Mouse (Mus musculus) bone marrow macrophage, adult 2 months (primary cell): Measurements from ENCODE around the gene Klb. TPM values are rescaled to one million over a fixed set of nuclear protein-coding genes. Genes with fewer than 3 reads are reported as not detected.
"Not testable (repeated sequence)": the region's sequence is repeated elsewhere in the genome, so short reads cannot be mapped to it uniquely, and the experiment has no call there.

Experiments used
- H3K27ac ChIP-seq: 2 replicates; pipeline ENCODE4 v1.5.1; 2012; ENCODE audit warnings: low read depth, low read length; ENCODE audit not compliant: insufficient read depth
- H3K4me1 ChIP-seq: 2 replicates; pipeline ENCODE4 v1.6.1; 2012; ENCODE audit warnings: low read length; ENCODE audit not compliant: control insufficient read depth, insufficient read depth
- H3K4me3 ChIP-seq: 2 replicates; pipeline ENCODE4 v1.5.1; 2012; ENCODE audit warnings: mild to moderate bottlenecking, low read length, moderate library complexity; ENCODE audit not compliant: insufficient read depth
- CTCF ChIP-seq: IDR thresholded peaks from 2 replicates; pipeline ENCODE4 v1.5.1; 2012; ENCODE audit warnings: low read depth, mild to moderate bottlenecking, low read length, moderate library complexity
- POLR2A ChIP-seq: IDR thresholded peaks from 2 replicates; pipeline ENCODE4 v1.6.1; 2012; ENCODE audit warnings: mild to moderate bottlenecking, low read depth, low read length, borderline replicate concordance
- polyA plus RNA-seq: library from polyadenylated mRNA; stranded (reverse); fragments of >200 nt; gene quantifications from 2 replicates; pipeline ENCODE4 v1.2.4, GENCODE M21; 2012; ENCODE audit not compliant: missing spikeins, insufficient read depth, insufficient read length

Gene Klb
- polyA plus RNA-seq, result not detected in 2 replicates

- Histone ChIP-seq H3K4me1 (no peaks in the 10 kb centered on the region), H3K4me3 (no peak within 1 kb of the TSS), H3K27ac (no peak within 1 kb of the TSS)
- TF ChIP-seq POLR2A (no peak), CTCF (no peak)
Observed at GRCm38 (mm10) chr5:65348168-65348567, at the start of gene Klb. TSS of gene Klb (plus strand) at chr5:65348314.

- not testable (repeated sequence) for H3K4me3 ChIP-seq
- Histone ChIP-seq H3K4me1 (peaks cover 12% of the 10 kb centered on the region), H3K27ac (peak overlapping the region; percentile 33; the same call in 1 of the 2 replicates)
Observed at GRCm38 (mm10) chr5:65299623-65300022, 48.5 kb upstream of the Klb start.

- Histone ChIP-seq H3K4me3 (no peak overlapping the region), H3K4me1 (peaks cover 12% of the 10 kb centered on the region), H3K27ac (peak overlapping the region; percentile 33)
- no peak for TF ChIP-seq CTCF
- TF ChIP-seq POLR2A, result no peak
Observed at GRCm38 (mm10) chr5:65300121-65300520, 48.0 kb upstream of the Klb start.

DNA sequence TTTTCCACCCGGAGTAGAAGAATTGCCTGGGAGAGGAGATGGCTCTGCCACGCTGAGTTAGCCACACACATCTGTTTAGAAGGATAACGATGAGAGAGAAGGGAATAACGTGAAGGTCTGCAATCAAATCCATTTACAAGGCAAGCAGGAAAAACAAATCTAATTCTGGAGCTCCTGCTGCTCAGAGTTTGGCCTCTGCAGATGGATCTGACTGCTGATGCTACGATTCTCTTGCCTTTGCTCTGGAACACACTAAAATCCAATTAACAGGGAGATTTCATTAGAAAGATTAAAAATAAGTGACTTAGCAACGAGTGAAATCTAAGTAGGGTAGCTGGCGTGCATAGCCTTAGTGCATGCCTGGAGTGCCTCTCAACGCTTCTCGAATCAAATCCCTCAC, 42.6 kb upstream of the Klb start:
- TF ChIP-seq POLR2A, result no peak
- TF ChIP-seq CTCF, result no peak
- H3K4me1 ChIP-seq, result peaks cover 19% of the 10 kb centered on the region
- no peak overlapping the region for H3K27ac ChIP-seq
- no peak overlapping the region for H3K4me3 ChIP-seq

DNA sequence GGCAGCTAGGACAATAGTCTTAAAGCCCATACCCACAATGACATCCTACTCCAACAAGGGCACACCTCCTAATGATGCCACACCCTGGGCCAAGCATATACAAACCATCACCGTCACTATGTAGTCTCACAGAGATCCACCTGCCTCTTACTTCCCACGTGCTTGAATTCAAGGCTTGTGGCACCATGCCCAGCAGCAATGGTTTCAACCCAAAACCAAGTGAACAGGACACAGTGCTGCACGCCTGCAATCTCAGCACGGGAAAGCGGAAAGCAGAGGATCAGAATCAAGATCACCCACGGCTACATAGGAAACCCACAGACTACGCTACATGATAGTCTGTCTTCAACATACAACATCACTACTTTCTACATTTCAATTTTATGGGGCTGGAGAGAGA, 39.9 kb upstream of the Klb start:
- peaks cover 19% of the 10 kb centered on the region for H3K4me1 ChIP-seq
- no peak overlapping the region for H3K4me3 ChIP-seq
- no peak for TF ChIP-seq POLR2A
- no peak for TF ChIP-seq CTCF
- H3K27ac ChIP-seq, result peak overlapping the region; percentile 88

- peaks cover 19% of the 10 kb centered on the region for H3K4me1 ChIP-seq
- H3K4me3 ChIP-seq, result no peak overlapping the region
- no peak for TF ChIP-seq CTCF
- TF ChIP-seq POLR2A, result no peak
- peak overlapping the region; percentile 88 for H3K27ac ChIP-seq
Observed at GRCm38 (mm10) chr5:65308866-65309265, 39.2 kb upstream of the Klb start.

GRCm38 (mm10) chr5:65319176-65319575, 28.9 kb upstream of the Klb start:
- H3K4me1 ChIP-seq, result peaks cover 3% of the 10 kb centered on the region; the same call in 1 of the 2 replicates
- no peak overlapping the region for H3K4me3 ChIP-seq
- TF ChIP-seq CTCF (no peak), POLR2A (no peak)
- no peak overlapping the region for H3K27ac ChIP-seq

DNA sequence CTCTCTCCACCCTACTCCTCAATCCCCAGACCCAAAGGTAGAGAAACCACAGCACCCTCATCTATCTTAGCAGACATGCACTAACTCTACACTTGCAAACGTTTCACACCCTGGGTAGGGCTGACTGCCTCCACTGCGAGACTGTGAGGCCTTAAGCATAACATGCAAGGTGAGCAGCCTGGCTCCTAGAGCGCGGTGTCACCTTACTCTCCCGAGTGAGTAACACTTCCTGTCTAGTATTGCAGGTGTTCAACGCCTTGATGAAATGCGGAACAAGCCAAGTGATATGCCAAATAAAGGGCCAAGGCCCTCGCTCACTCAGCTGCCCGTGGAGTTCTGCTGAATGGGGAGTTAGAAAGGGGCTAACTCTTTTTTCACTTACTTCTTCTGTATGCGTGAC, 25.9 kb upstream of the Klb start:
- H3K4me1 ChIP-seq, result peaks cover 19% of the 10 kb centered on the region
- no peak overlapping the region for H3K4me3 ChIP-seq
- no peak overlapping the region for H3K27ac ChIP-seq
- TF ChIP-seq CTCF (no peak), POLR2A (no peak)

DNA sequence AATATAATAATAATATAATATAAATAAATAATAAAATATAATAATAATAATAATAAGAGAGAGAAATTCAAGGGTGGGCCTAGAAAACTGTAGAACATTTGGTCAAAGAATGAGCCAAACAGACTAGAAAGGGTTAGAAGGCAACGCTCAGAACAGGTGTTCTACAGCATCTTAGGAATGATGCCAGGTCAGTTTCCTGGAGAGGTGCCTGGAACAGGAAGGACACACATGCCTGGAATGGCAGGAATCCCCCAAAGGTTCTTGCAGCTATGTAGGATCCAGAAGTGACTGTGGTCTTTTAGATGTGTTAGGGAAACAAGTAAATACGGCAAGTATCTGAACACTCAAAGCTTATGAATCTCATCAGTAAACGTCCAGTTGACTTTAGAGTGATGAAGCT, 23.8 kb upstream of the Klb start:
- no peak for TF ChIP-seq CTCF
- TF ChIP-seq POLR2A, result no peak
- Histone ChIP-seq H3K27ac (no peak overlapping the region), H3K4me3 (no peak overlapping the region), H3K4me1 (peaks cover 20% of the 10 kb centered on the region)

DNA sequence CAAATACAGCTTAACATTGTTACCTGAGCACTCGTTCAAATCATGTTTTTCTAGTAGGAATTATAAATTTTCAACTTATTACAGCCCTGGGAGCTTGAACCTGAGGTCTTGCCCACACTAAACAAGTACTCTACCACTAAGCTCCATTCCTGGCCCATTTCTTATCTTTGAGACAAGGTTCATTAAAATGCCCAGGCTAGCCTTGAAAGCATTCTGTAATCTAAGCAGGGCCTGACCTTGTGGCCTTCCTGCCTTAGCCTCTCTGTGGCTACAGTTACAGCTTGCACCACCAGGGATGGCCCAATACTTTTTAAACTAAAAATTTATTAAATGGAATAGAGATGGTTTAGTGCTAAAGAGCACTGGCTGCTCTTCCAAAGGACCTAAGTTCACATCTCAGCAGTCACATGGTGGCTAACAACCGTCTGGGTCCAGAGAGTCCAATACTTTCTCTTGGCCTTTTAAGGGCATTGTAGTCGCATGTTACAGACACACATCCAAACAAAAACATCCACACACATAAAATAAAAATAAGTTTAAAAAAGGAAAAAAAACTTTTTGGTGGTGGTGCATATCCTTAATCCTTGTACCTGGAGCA, 23.3 kb upstream of the Klb start:
- no peak overlapping the region for H3K4me3 ChIP-seq
- H3K27ac ChIP-seq, result no peak overlapping the region
- TF ChIP-seq CTCF, result no peak
- TF ChIP-seq POLR2A, result no peak
- peaks cover 25% of the 10 kb centered on the region for H3K4me1 ChIP-seq

- H3K4me3 ChIP-seq, result peak overlapping the region; percentile 65
- no peak for TF ChIP-seq CTCF
- TF ChIP-seq POLR2A, result no peak
- peak overlapping the region; percentile 99 for H3K27ac ChIP-seq
- H3K4me1 ChIP-seq, result peaks cover 31% of the 10 kb centered on the region
Observed at GRCm38 (mm10) chr5:65326212-65326611, 21.9 kb upstream of the Klb start.
